ENCODE assay signal across 13 mouse cellular contexts in genomic region chr1:190763756-190764155, GRCm38 (mm10).
DNase-seq lines count a peak whose midpoint lies in the region; ATAC-seq lines count a peak whose summit lies in the region.
"Had no signal": no experiment of that assay in that cellular context is flagged by ENCODE, and none has a peak within 500 bp of the region (broad histone marks: within the 10 kb centered on the region; RNA-seq: fewer than 3 reads in every experiment).

No protein-coding gene starts in this region.

- peak; percentile 9 for DNase-seq in cerebellum, adult 11-12 months
- DNase-seq in cerebellum, adult 11 months = no peak
- peak; percentile 33 to 37 for DNase-seq in layer of hippocampus, postnatal 14 days (ENCODE audit: low spot score in 2 of 2)
- peak; percentile 70 to 72 for DNase-seq in right cerebral cortex, postnatal 10 days (ENCODE audit: low spot score in 2 of 2)
- DNase-seq in adrenal gland, adult 2 months = no peak
- no peak for DNase-seq in lung, adult 18-20 months
- DNase-seq: adrenal gland, postnatal 10 days; cerebellum, adult 9-11 months; liver; thymus, postnatal 4 days had no signal

- no peak for ATAC-seq in hindbrain, embryonic 13.5 days (ENCODE audit: low FRiP score)
- ATAC-seq in hindbrain, embryonic 12.5 days (ENCODE audit: low FRiP score) = no peak

- H3K9me3 ChIP-seq in hindbrain, embryonic 13.5 days = no peaks in the 10 kb centered on the region
- peaks cover 6% of the 10 kb centered on the region; the same call in 1 of the 2 replicates for H3K9me3 ChIP-seq in hindbrain, embryonic 12.5 days (replicated peaks)

- WGBS in hindbrain, embryonic 13.5 days = 78% methylated on average over 10 of the region's 10 CpGs
- 80% methylated on average over 10 of the region's 10 CpGs for WGBS in hindbrain, embryonic 12.5 days

- H3K4me3 ChIP-seq in hindbrain, embryonic 13.5 days = no peak overlapping the region
- H3K4me3 ChIP-seq in hindbrain, embryonic 12.5 days = no peak overlapping the region
- H3K4me3 ChIP-seq: erythroblast, embryonic 14.5 days had no signal

- peak overlapping the region; percentile 65 for H3K27ac ChIP-seq in hindbrain, embryonic 13.5 days
- no peak overlapping the region for H3K27ac ChIP-seq in hindbrain, embryonic 12.5 days

- no peaks in the 10 kb centered on the region for H3K36me3 ChIP-seq in hindbrain, embryonic 13.5 days
- no peaks in the 10 kb centered on the region for H3K36me3 ChIP-seq in hindbrain, embryonic 12.5 days

- no peaks in the 10 kb centered on the region for H3K27me3 ChIP-seq in hindbrain, embryonic 13.5 days
- 0 out of 2 replicates have a peak, but pooled peaks cover 3% of the 10 kb centered on the region for H3K27me3 ChIP-seq in hindbrain, embryonic 12.5 days

- peaks cover 12% of the 10 kb centered on the region for H3K4me1 ChIP-seq in hindbrain, embryonic 13.5 days (replicated peaks)
- no peaks in the 10 kb centered on the region for H3K4me1 ChIP-seq in hindbrain, embryonic 12.5 days

- no peak overlapping the region for H3K9ac ChIP-seq in hindbrain, embryonic 13.5 days
- H3K9ac ChIP-seq in hindbrain, embryonic 12.5 days = no peak overlapping the region

- no peak overlapping the region for H3K4me2 ChIP-seq in hindbrain, embryonic 13.5 days
- H3K4me2 ChIP-seq in hindbrain, embryonic 12.5 days (replicated peaks) = no peak overlapping the region

Comparison
In these comparisons a context has a peak if more than half of its experiments do, and no peak if none do; other contexts are left out.
1. DNase-seq: peak in cerebellum, adult 11-12 months (single experiment), layer of hippocampus, postnatal 14 days (2 of 2) and right cerebral cortex, postnatal 10 days (2 of 2); none in cerebellum, adult 11 months (single experiment), adrenal gland, adult 2 months (single experiment) and lung, adult 18-20 months (0 of 2).